9 mouse cellular contexts compared by ENCODE assay signal in the genomic region with DNA sequence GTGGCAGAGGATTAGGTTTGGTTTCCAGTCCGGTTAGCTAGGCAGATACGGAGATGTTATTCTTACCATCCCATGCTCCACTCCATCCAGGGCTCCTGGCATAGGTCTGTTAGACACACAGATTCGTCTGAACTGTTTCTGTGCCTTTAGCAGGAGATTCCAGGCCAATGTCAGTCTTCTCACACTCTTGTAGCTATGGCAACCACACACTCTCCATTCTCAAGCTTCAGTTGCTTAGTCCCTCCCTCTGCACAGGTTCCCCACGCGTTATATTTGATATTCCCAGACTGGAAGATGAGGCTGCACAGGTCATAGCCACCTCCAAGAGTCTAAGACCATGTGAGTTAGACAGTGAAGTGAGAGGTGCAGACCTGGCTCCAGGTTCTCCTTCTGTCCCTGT. TPM values are rescaled to one million over a fixed set of nuclear protein-coding genes. Genes with fewer than 3 reads are reported as not detected.
A peak's percentile ranks its signal among the peaks of the same experiment; 100 is the strongest.
DNase-seq lines count a peak whose midpoint lies in the region; ATAC-seq and TF ChIP-seq lines count a peak whose summit lies in the region.
"Had no signal": no experiment of that assay in that cellular context is flagged by ENCODE, and none has a peak within 500 bp of the region (broad histone marks: within the 10 kb centered on the region; RNA-seq: fewer than 3 reads in every experiment).

No protein-coding gene starts in this region.

- H3K9me3 ChIP-seq in kidney, embryonic 14.5 days (ENCODE audit: control insufficient read depth, low read length) = no peaks in the 10 kb centered on the region
- H3K9me3 ChIP-seq in forebrain, embryonic 16.5 days (ENCODE audit: control insufficient read depth, low read length) = no peaks in the 10 kb centered on the region
- H3K9me3 ChIP-seq in liver, postnatal 0 days (ENCODE audit: low read length) = no peaks in the 10 kb centered on the region

- WGBS in kidney, embryonic 14.5 days = 64% methylated on average over 5 of the region's 5 CpGs
- 70% methylated on average over 5 of the region's 5 CpGs for WGBS in forebrain, embryonic 16.5 days
- WGBS in liver, postnatal 0 days (ENCODE audit: insufficient replicate concordance) = 65% methylated on average over 5 of the region's 5 CpGs

- TF ChIP-seq EP300 in liver, postnatal 0 days (IDR thresholded peaks at IDR 0.05; ENCODE audit: low read depth) = no peak

- ATAC-seq in kidney, embryonic 14.5 days (ENCODE audit: low FRiP score, low TSS enrichment) = no peak
- no peak for ATAC-seq in forebrain, embryonic 16.5 days
- ATAC-seq in liver, postnatal 0 days = no peak

- H3K36me3 ChIP-seq in kidney, embryonic 14.5 days (ENCODE audit: control insufficient read depth, insufficient read depth, low read length) = peaks cover 5% of the 10 kb centered on the region
- peaks cover 2% of the 10 kb centered on the region; the same call in 1 of the 2 replicates for H3K36me3 ChIP-seq in forebrain, embryonic 16.5 days (ENCODE audit: control insufficient read depth, insufficient read depth)
- peaks cover 5% of the 10 kb centered on the region for H3K36me3 ChIP-seq in liver, postnatal 0 days (replicated peaks; ENCODE audit: insufficient read depth, low read length)

- no peak for TF ChIP-seq CTCF in liver, postnatal 0 days (IDR thresholded peaks at IDR 0.05; ENCODE audit: low read depth)

- peaks cover 21% of the 10 kb centered on the region for H3K4me1 ChIP-seq in kidney, embryonic 14.5 days (ENCODE audit: control insufficient read depth, insufficient read depth, low read length)
- H3K4me1 ChIP-seq in forebrain, embryonic 16.5 days (replicated peaks; ENCODE audit: control insufficient read depth, insufficient read depth, low read length) = peaks cover 27% of the 10 kb centered on the region
- peaks cover 26% of the 10 kb centered on the region for H3K4me1 ChIP-seq in liver, postnatal 0 days (ENCODE audit: insufficient read depth)

- peak overlapping the region; percentile 76; the same call in 1 of the 2 replicates for H3K4me3 ChIP-seq in kidney, embryonic 14.5 days (ENCODE audit: low read length)
- H3K4me3 ChIP-seq in forebrain, embryonic 16.5 days (replicated peaks; ENCODE audit: low read length) = peak overlapping the region; percentile 86
- peak overlapping the region; percentile 74 for H3K4me3 ChIP-seq in liver, postnatal 0 days (ENCODE audit: low read depth, low read length)

- no peak for DNase-seq in kidney, postnatal 25 days
- peak; percentile 22 for DNase-seq in MN1 (ENCODE audit: low spot score)
- DNase-seq in liver, postnatal 0 days = no peak
- DNase-seq in adrenal gland, postnatal 25 days = no peak
- no peak for DNase-seq in layer of hippocampus, adult 11-12 months (ENCODE audit: low spot score)
- DNase-seq in gastrocnemius, postnatal 36 days = no peak

- peak overlapping the region; percentile 89 for H3K27ac ChIP-seq in kidney, embryonic 14.5 days (ENCODE audit: low read depth, low read length)
- peak overlapping the region; percentile 82; the same call in 1 of the 2 replicates for H3K27ac ChIP-seq in forebrain, embryonic 16.5 days (ENCODE audit: low read length)
- H3K27ac ChIP-seq in liver, postnatal 0 days (ENCODE audit: low read depth) = peak overlapping the region; percentile 90

- H3K27me3 ChIP-seq in kidney, embryonic 14.5 days (ENCODE audit: control insufficient read depth, insufficient read depth, low read length) = no peaks in the 10 kb centered on the region
- no peaks in the 10 kb centered on the region for H3K27me3 ChIP-seq in forebrain, embryonic 16.5 days (replicated peaks; ENCODE audit: control insufficient read depth, insufficient read depth, low read length)
- no peaks in the 10 kb centered on the region for H3K27me3 ChIP-seq in liver, postnatal 0 days (ENCODE audit: insufficient read depth, low read length)
- H3K27me3 ChIP-seq: Patski had no signal

- peak overlapping the region; percentile 92 for H3K4me2 ChIP-seq in kidney, embryonic 14.5 days (replicated peaks; ENCODE audit: low read depth, low read length)
- H3K4me2 ChIP-seq in forebrain, embryonic 16.5 days (ENCODE audit: low read length) = peak overlapping the region; percentile 60
- H3K4me2 ChIP-seq in liver, postnatal 0 days (ENCODE audit: low read depth, low read length) = peak overlapping the region; percentile 91

- intact Hi-C loops in gastrocnemius, postnatal 36 days (cut with DNase I) = loop anchor here (2.0 to 10.0 kb wide), 2 partner anchors 39 to 229 kb away; no protein-coding TSS in a partner anchor

- H3K9ac ChIP-seq in kidney, embryonic 14.5 days (ENCODE audit: low read depth, low read length) = peak overlapping the region; percentile 93; the same call in 1 of the 2 replicates
- H3K9ac ChIP-seq in forebrain, embryonic 16.5 days (replicated peaks; ENCODE audit: low read depth, low read length) = no peak overlapping the region; the same call in 1 of the 2 replicates
- peak overlapping the region; percentile 87 for H3K9ac ChIP-seq in liver, postnatal 0 days (replicated peaks)

RNA-seq across cellular contexts. Expression of a gene that starts 1.1 kb away (rescaled TPM):
- polyA plus RNA-seq in kidney, embryonic 14.5 days (2014; fragmentation: Nextera tagmentation; extraction: Ambion mirVana) = 37.1 and 73.5 TPM in 2 replicates
- polyA plus RNA-seq in forebrain, embryonic 16.5 days (2015; fragmentation: Nextera tagmentation; extraction: Ambion mirVana) = 51.8 and 56.9 TPM in 2 replicates
- polyA plus RNA-seq in liver, postnatal 0 days (2015; fragmentation: Nextera tagmentation; extraction: Ambion mirVana) = 14.6 and 16.6 TPM in 2 replicates
- 37.3 and 40.2 TPM in 2 replicates for total RNA-seq in adrenal gland, postnatal 25 days (2021)
- total RNA-seq in gastrocnemius, postnatal 36 days (2021) = 10 to 100 TPM; 14.5 to 16.8 TPM

RNA-seq across cellular contexts. Expression of a gene that starts 6.4 kb away (rescaled TPM):
- polyA plus RNA-seq in kidney, embryonic 14.5 days (2014; fragmentation: Nextera tagmentation; extraction: Ambion mirVana) = 134 and 147 TPM in 2 replicates
- 152 and 153 TPM in 2 replicates for polyA plus RNA-seq in forebrain, embryonic 16.5 days (2015; fragmentation: Nextera tagmentation; extraction: Ambion mirVana)
- polyA plus RNA-seq in liver, postnatal 0 days (2015; fragmentation: Nextera tagmentation; extraction: Ambion mirVana) = 26.2 and 29.7 TPM in 2 replicates
- total RNA-seq in adrenal gland, postnatal 25 days (2021) = 81.8 and 110 TPM in 2 replicates
- 10 to 100 TPM; 18.7 to 19.5 TPM for total RNA-seq in gastrocnemius, postnatal 36 days (2021)
